In genomic region chr6:108704316-108705080, GRCm38 (mm10) we compare ENCODE assay signal across 11 mouse cellular contexts. TPM values are rescaled to one million over a fixed set of nuclear protein-coding genes. Genes with fewer than 3 reads are reported as not detected.
A peak's percentile ranks its signal among the peaks of the same experiment; 100 is the strongest.
DNase-seq lines count a peak whose midpoint lies in the region; ATAC-seq lines count a peak whose summit lies in the region.
"Had no signal": no experiment of that assay in that cellular context is flagged by ENCODE, and none has a peak within 500 bp of the region (broad histone marks: within the 10 kb centered on the region; RNA-seq: fewer than 3 reads in every experiment).

No protein-coding gene starts in this region.

- peak; percentile 11 for DNase-seq in heart, postnatal 4 days
- DNase-seq in heart, adult 18-20 months, result no peak
- DNase-seq in liver, result peak; percentile 63
- no peak for DNase-seq in testis, postnatal 10 days (ENCODE audit: low spot score)
- no peak for DNase-seq in frontal cortex, postnatal 14 days (ENCODE audit: low spot score in 2 of 2)
- DNase-seq in thymus, adult 18-20 months, result no peak
- DNase-seq: cerebellum, postnatal 14 days; kidney, postnatal 14 days; layer of hippocampus, postnatal 36 days had no signal

- peak; percentile 56 for ATAC-seq in activated CD4-positive, CD25-positive, alpha-beta regulatory T cell, adult 4 months
- ATAC-seq in megakaryocyte-erythroid progenitor cell, adult 5-6 weeks (replicated peaks; ENCODE audit: low FRiP score, low TSS enrichment, poor library complexity, severe bottlenecking), result peak; percentile 93

RNA-seq across cellular contexts. Expression of gene Bhlhe40, which starts 44.1 kb away (rescaled TPM):
- 10 to 100 TPM; 59.9 to 74.1 TPM for total RNA-seq in heart, postnatal 4 days (2021)
- 10 to 100 TPM; 25.9 to 33.9 TPM for total RNA-seq in heart, adult 18-20 months (2021)
- 100 to 1,000 TPM in 1 of 2 experiments, 10 to 100 TPM in 1; 73.9 to 107 TPM for polyA plus RNA-seq in activated CD4-positive, CD25-positive, alpha-beta regulatory T cell, adult 4 months (2017; shearing (Covaris generic))
- 1.4 TPM in 1 of 2 replicates, not detected in the other for total RNA-seq in megakaryocyte-erythroid progenitor cell, adult 5-6 weeks (2014; fragmentation: Nextera tagmentation)
- 3.1 and 15.2 TPM in 2 replicates for total RNA-seq in megakaryocyte-erythroid progenitor cell, adult 5-6 weeks (2017)

Comparison
In these comparisons a context has a peak if more than half of its experiments do, and no peak if none do; other contexts are left out.
1. DNase-seq: peak in heart, postnatal 4 days (single experiment) and liver (single experiment); none in heart, adult 18-20 months (0 of 2), testis, postnatal 10 days (single experiment), frontal cortex, postnatal 14 days (0 of 2) and thymus, adult 18-20 months (0 of 2).